Mouse (Mus musculus) neural tube, embryonic 12.5 days (tissue): ENCODE measurements around the gene 9830107B12Rik. TPM values are rescaled to one million over a fixed set of nuclear protein-coding genes. Genes with fewer than 3 reads are reported as not detected.
A peak's percentile ranks its signal among the peaks of the same experiment; 100 is the strongest.

Source experiments
- ATAC-seq: fragments of 200-750 bp; cut with Nextera tagmentation; 2 replicates; pipeline ENCODE4 v1.8.0; 2017; ENCODE audit warnings: low read depth, mild to moderate bottlenecking, moderate TSS enrichment, moderate library complexity; ENCODE audit not compliant: low FRiP score
- H3K27ac ChIP-seq: fragments of 300-500 bp; sonication (generic); 2 replicates; pipeline ENCODE4 v1.5.1; 2016
- H3K27me3 ChIP-seq: fragments of 300-500 bp; sonication (generic); replicated peaks from 2 replicates; pipeline ENCODE4 v1.6.1; 2016; ENCODE audit warnings: mild to moderate bottlenecking
- H3K36me3 ChIP-seq: fragments of 300-500 bp; sonication (generic); 2 replicates; pipeline ENCODE4 v1.6.1; 2016; ENCODE audit warnings: mild to moderate bottlenecking
- H3K4me1 ChIP-seq: fragments of 300-500 bp; sonication (generic); 2 replicates; pipeline ENCODE4 v1.6.1; 2016
- H3K4me2 ChIP-seq: fragments of 300-500 bp; sonication (generic); replicated peaks from 2 replicates; pipeline ENCODE4 v1.6.1; 2016; ENCODE audit warnings: mild to moderate bottlenecking
- H3K4me3 ChIP-seq: fragments of 300-500 bp; sonication (generic); 2 replicates; pipeline ENCODE4 v1.5.1; 2016
- H3K9ac ChIP-seq: fragments of 300-500 bp; sonication (generic); 2 replicates; pipeline ENCODE4 v1.6.1; 2016; ENCODE audit warnings: mild to moderate bottlenecking
- H3K9me3 ChIP-seq: fragments of 300-500 bp; sonication (generic); 2 replicates; pipeline ENCODE4 v1.6.1; 2016; ENCODE audit warnings: mild to moderate bottlenecking
- WGBS: fragments of 180-500 bp; shearing (Covaris S2); methylation state at CpG from one replicate; pipeline ENCODE4 v1.1.7; 2016; 5-methylcytosine and 5-hydroxymethylcytosine counted together
- polyA plus RNA-seq: library from polyadenylated mRNA; unstranded; fragments of >200 nt; fragmentation: Nextera tagmentation; extraction: Ambion mirVana; gene quantifications from 2 replicates; pipeline ENCODE4 v1.2.1, GENCODE M21; 2016

Gene 9830107B12Rik
- polyA plus RNA-seq, 1 experiment from 2014 or later: not detected

- H3K27ac ChIP-seq: no peak overlapping the region
- no peaks in the 10 kb centered on the region for H3K27me3 ChIP-seq
- no peak overlapping the region for H3K9ac ChIP-seq
- no peaks in the 10 kb centered on the region for H3K9me3 ChIP-seq
- 52% methylated on average over 4 of the region's 4 CpGs for WGBS
- no peaks in the 10 kb centered on the region for H3K4me1 ChIP-seq
- no peak overlapping the region for H3K4me2 ChIP-seq
- no peak for ATAC-seq
- no peaks in the 10 kb centered on the region for H3K36me3 ChIP-seq
- H3K4me3 ChIP-seq: no peak overlapping the region
These were observed 38.7 kb downstream of the 9830107B12Rik start for GRCm38 (mm10) chr17:48107333-48107732.

GRCm38 (mm10) chr17:48100441-48101417 lies 45.3 kb downstream of the 9830107B12Rik start:
- H3K36me3 ChIP-seq: no peaks in the 10 kb centered on the region
- ATAC-seq: peak; percentile 61
- H3K9me3 ChIP-seq: no peaks in the 10 kb centered on the region
- no peak overlapping the region for H3K9ac ChIP-seq
- peak overlapping the region; percentile 48 for H3K4me2 ChIP-seq
- H3K27me3 ChIP-seq: peaks cover 37% of the 10 kb centered on the region
- H3K27ac ChIP-seq: no peak overlapping the region
- H3K4me3 ChIP-seq: peak overlapping the region; percentile 7; the same call in 1 of the 2 replicates
- 12% methylated on average over 20 of the region's 21 CpGs for WGBS
- peaks cover 42% of the 10 kb centered on the region for H3K4me1 ChIP-seq

- Histone ChIP-seq H3K4me1 (peaks cover 54% of the 10 kb centered on the region), H3K9ac (no peak overlapping the region)
- WGBS: 7% methylated on average over 11 of the region's 11 CpGs
These were observed 46.8 kb downstream of the 9830107B12Rik start for GRCm38 (mm10) chr17:48099312-48099711.

GRCm38 (mm10) chr17:48098528-48098890 lies 47.6 kb downstream of the 9830107B12Rik start:
- H3K36me3 ChIP-seq: no peaks in the 10 kb centered on the region
- WGBS: 1% methylated on average over 19 of the region's 19 CpGs
- peaks cover 54% of the 10 kb centered on the region for H3K4me1 ChIP-seq
- H3K4me3 ChIP-seq: no peak overlapping the region
- H3K27me3 ChIP-seq: peaks cover 51% of the 10 kb centered on the region
- H3K27ac ChIP-seq: no peak overlapping the region
- peak overlapping the region; percentile 65 for H3K4me2 ChIP-seq
- no peak for ATAC-seq
- H3K9ac ChIP-seq: no peak overlapping the region
- H3K9me3 ChIP-seq: no peaks in the 10 kb centered on the region

More at GRCm38 (mm10) chr17:48099312-48099711, 46.8 kb downstream of the 9830107B12Rik start:
- Histone ChIP-seq H3K27ac (no peak overlapping the region), H3K36me3 (no peaks in the 10 kb centered on the region), H3K27me3 (peaks cover 48% of the 10 kb centered on the region), H3K4me3 (no peak overlapping the region), H3K4me2 (peak overlapping the region; percentile 65), H3K9me3 (no peaks in the 10 kb centered on the region)
- no peak for ATAC-seq

GRCm38 (mm10) chr17:48097743-48098527 lies 48.1 kb downstream of the 9830107B12Rik start:
- H3K4me1 ChIP-seq: peaks cover 54% of the 10 kb centered on the region
- H3K36me3 ChIP-seq: no peaks in the 10 kb centered on the region
- ATAC-seq: no peak
- H3K9ac ChIP-seq: peak overlapping the region; percentile 21; the same call in 1 of the 2 replicates
- H3K9me3 ChIP-seq: no peaks in the 10 kb centered on the region
- H3K27me3 ChIP-seq: peaks cover 51% of the 10 kb centered on the region
- under 1% methylated on average over 43 of the region's 43 CpGs for WGBS
- peak overlapping the region; percentile 65 for H3K4me2 ChIP-seq
- peak overlapping the region; percentile 29 for H3K4me3 ChIP-seq
- no peak overlapping the region for H3K27ac ChIP-seq

GRCm38 (mm10) chr17:48097011-48097742 lies 48.9 kb downstream of the 9830107B12Rik start:
- H3K9ac ChIP-seq: no peak overlapping the region
- under 1% methylated on average over 40 of the region's 41 CpGs for WGBS

GRCm38 (mm10) chr17:48096321-48096720 lies 49.7 kb downstream of the 9830107B12Rik start:
- no peak overlapping the region for H3K27ac ChIP-seq
- H3K4me2 ChIP-seq: peak overlapping the region; percentile 65
- H3K4me3 ChIP-seq: no peak overlapping the region
- no peaks in the 10 kb centered on the region for H3K9me3 ChIP-seq
- H3K4me1 ChIP-seq: peaks cover 54% of the 10 kb centered on the region
- H3K27me3 ChIP-seq: peaks cover 51% of the 10 kb centered on the region
- no peak overlapping the region for H3K9ac ChIP-seq
- ATAC-seq: no peak
- no peaks in the 10 kb centered on the region for H3K36me3 ChIP-seq
- WGBS: 2% methylated on average over 17 of the region's 17 CpGs

More at GRCm38 (mm10) chr17:48097011-48097742, 48.9 kb downstream of the 9830107B12Rik start:
- peak; percentile 8; the same call in 1 of the 2 replicates for ATAC-seq
- Histone ChIP-seq H3K4me2 (peak overlapping the region; percentile 65), H3K27me3 (peaks cover 51% of the 10 kb centered on the region), H3K36me3 (no peaks in the 10 kb centered on the region), H3K9me3 (no peaks in the 10 kb centered on the region), H3K4me3 (peak overlapping the region; percentile 29), H3K27ac (no peak overlapping the region), H3K4me1 (peaks cover 54% of the 10 kb centered on the region)

- Histone ChIP-seq H3K27me3 (peaks cover 51% of the 10 kb centered on the region), H3K4me1 (peaks cover 54% of the 10 kb centered on the region), H3K9me3 (no peaks in the 10 kb centered on the region), H3K4me3 (no peak overlapping the region), H3K27ac (no peak overlapping the region), H3K36me3 (no peaks in the 10 kb centered on the region), H3K4me2 (peak overlapping the region; percentile 65), H3K9ac (0 out of 2 replicates have a peak overlapping the region, but pooled peaks have one; percentile 17)
- ATAC-seq: peak; percentile 19; the same call in 1 of the 2 replicates
- under 1% methylated on average over 26 of the region's 26 CpGs for WGBS
These were observed 50.3 kb downstream of the 9830107B12Rik start for GRCm38 (mm10) chr17:48095718-48096121.

- Histone ChIP-seq H3K27me3 (peaks cover 51% of the 10 kb centered on the region), H3K4me3 (no peak overlapping the region), H3K27ac (no peak overlapping the region), H3K4me1 (peaks cover 52% of the 10 kb centered on the region), H3K9me3 (no peaks in the 10 kb centered on the region), H3K9ac (no peak overlapping the region), H3K36me3 (no peaks in the 10 kb centered on the region), H3K4me2 (peak overlapping the region; percentile 65)
- 6% methylated on average over 20 of the region's 20 CpGs for WGBS
- ATAC-seq: no peak
These were observed 51.0 kb downstream of the 9830107B12Rik start for GRCm38 (mm10) chr17:48094820-48095680.

GRCm38 (mm10) chr17:48093286-48093817 lies 52.7 kb downstream of the 9830107B12Rik start:
- WGBS: 77% methylated on average over 5 of the region's 5 CpGs
- no peak overlapping the region for H3K4me2 ChIP-seq
- H3K4me3 ChIP-seq: no peak overlapping the region
- H3K27me3 ChIP-seq: peaks cover 36% of the 10 kb centered on the region
- H3K9me3 ChIP-seq: no peaks in the 10 kb centered on the region
- ATAC-seq: no peak
- peaks cover 40% of the 10 kb centered on the region for H3K4me1 ChIP-seq
- H3K36me3 ChIP-seq: no peaks in the 10 kb centered on the region
- H3K27ac ChIP-seq: no peak overlapping the region
- H3K9ac ChIP-seq: no peak overlapping the region
